Mouse (Mus musculus) embryonic facial prominence, embryonic 11.5 days (tissue): ENCODE data around the gene Nectin2. TPM values are rescaled to one million over a fixed set of nuclear protein-coding genes. Genes with fewer than 3 reads are reported as not detected.

Source experiments
- ATAC-seq: fragments of 200-750 bp; cut with Nextera tagmentation; replicated peaks from 2 replicates; pipeline ENCODE4 v1.8.0; 2017; ENCODE audit warnings: low read depth; ENCODE audit not compliant: insufficient number of reproducible peaks, low FRiP score, low TSS enrichment
- DNase-seq: peaks from one replicate; pipeline ENCODE4 v3.0.0-alpha.2; 2015; ENCODE audit warnings: low spot score
- H3K27ac ChIP-seq: fragments of 300-500 bp; sonication (generic); replicated peaks from 2 replicates; pipeline ENCODE4 v1.5.1; 2014; ENCODE audit warnings: mild to moderate bottlenecking, low read depth, low read length, control low read depth
- H3K27me3 ChIP-seq: fragments of 300-500 bp; sonication (generic); 2 replicates; pipeline ENCODE4 v1.6.1; 2014; ENCODE audit warnings: mild to moderate bottlenecking, low read length, moderate library complexity, mixed read lengths; ENCODE audit not compliant: control insufficient read depth, insufficient read depth
- H3K36me3 ChIP-seq: fragments of 300-500 bp; sonication (generic); replicated peaks from 2 replicates; pipeline ENCODE4 v1.6.1; 2014; ENCODE audit warnings: low read depth, mild to moderate bottlenecking, low read length, moderate library complexity, mixed read lengths; ENCODE audit not compliant: control insufficient read depth, insufficient read depth
- H3K4me1 ChIP-seq: fragments of 300-500 bp; sonication (generic); 2 replicates; pipeline ENCODE4 v1.6.1; 2014; ENCODE audit warnings: low read length, mixed read lengths; ENCODE audit not compliant: control insufficient read depth, insufficient read depth
- H3K4me2 ChIP-seq: fragments of 300-500 bp; sonication (generic); 2 replicates; pipeline ENCODE4 v1.6.1; 2014; ENCODE audit warnings: low read depth, mild to moderate bottlenecking, control low read depth, low read length, moderate library complexity
- H3K4me3 ChIP-seq: fragments of 300-500 bp; sonication (generic); 2 replicates; pipeline ENCODE4 v1.5.1; 2014; ENCODE audit warnings: low read depth, low read length, control low read depth
- H3K9ac ChIP-seq: fragments of 300-500 bp; sonication (generic); replicated peaks from 2 replicates; pipeline ENCODE4 v1.6.1; 2014; ENCODE audit warnings: mild to moderate bottlenecking, control low read depth, low read length
- H3K9me3 ChIP-seq: fragments of 300-500 bp; sonication (generic); replicated peaks from 2 replicates; pipeline ENCODE4 v1.6.1; 2016; ENCODE audit warnings: mild to moderate bottlenecking, low read length, inconsistent platforms, mixed read lengths; ENCODE audit not compliant: control insufficient read depth
- WGBS: fragments of 180-500 bp; shearing (Covaris S2); extraction: QIAGEN DNeasy Blood & Tissue Kit; methylation state at CpG from one replicate; pipeline ENCODE4 v1.1.7; 2014; 5-methylcytosine and 5-hydroxymethylcytosine counted together
- polyA plus RNA-seq: library from polyadenylated mRNA; unstranded; fragments of >200 nt; fragmentation: Nextera tagmentation; extraction: Ambion mirVana; gene quantifications from 2 replicates; pipeline ENCODE4 v1.2.1, GENCODE M21; 2014

Gene Nectin2
- polyA plus RNA-seq, 1 experiment from 2014 or later, result 69.8 TPM

- H3K27ac ChIP-seq, result 0 out of 2 replicates have a peak overlapping the region, but pooled peaks have one; percentile 20
- H3K4me1 ChIP-seq, result peaks cover 4% of the 10 kb centered on the region
- H3K36me3 ChIP-seq, result no peaks in the 10 kb centered on the region; the same call in 1 of the 2 replicates
- DNase-seq, result no peak
- 0 out of 2 replicates have a peak overlapping the region, but pooled peaks have one; percentile 1 for H3K9ac ChIP-seq
- WGBS, result 58% methylated on average over 14 of the region's 14 CpGs
- no peak overlapping the region for H3K4me3 ChIP-seq
- H3K9me3 ChIP-seq, result no peaks in the 10 kb centered on the region
- no peaks in the 10 kb centered on the region for H3K27me3 ChIP-seq
- no peak for ATAC-seq
- peak overlapping the region; percentile 7 for H3K4me2 ChIP-seq
Measured at GRCm38 (mm10) chr7:19744590-19745385, 5.5 kb downstream of the Nectin2 start.

- H3K4me2 ChIP-seq, result no peak overlapping the region
- no peaks in the 10 kb centered on the region; the same call in 1 of the 2 replicates for H3K36me3 ChIP-seq
- H3K9me3 ChIP-seq, result no peaks in the 10 kb centered on the region
- H3K27ac ChIP-seq, result no peak overlapping the region
- DNase-seq (no peak), ATAC-seq (no peak)
- H3K4me3 ChIP-seq, result no peak overlapping the region
- no peak overlapping the region for H3K9ac ChIP-seq
- 87% methylated on average over 6 of the region's 6 CpGs for WGBS
- peaks cover 4% of the 10 kb centered on the region for H3K4me1 ChIP-seq
- H3K27me3 ChIP-seq, result no peaks in the 10 kb centered on the region
Measured at GRCm38 (mm10) chr7:19743791-19744190, 6.5 kb downstream of the Nectin2 start.

DNA sequence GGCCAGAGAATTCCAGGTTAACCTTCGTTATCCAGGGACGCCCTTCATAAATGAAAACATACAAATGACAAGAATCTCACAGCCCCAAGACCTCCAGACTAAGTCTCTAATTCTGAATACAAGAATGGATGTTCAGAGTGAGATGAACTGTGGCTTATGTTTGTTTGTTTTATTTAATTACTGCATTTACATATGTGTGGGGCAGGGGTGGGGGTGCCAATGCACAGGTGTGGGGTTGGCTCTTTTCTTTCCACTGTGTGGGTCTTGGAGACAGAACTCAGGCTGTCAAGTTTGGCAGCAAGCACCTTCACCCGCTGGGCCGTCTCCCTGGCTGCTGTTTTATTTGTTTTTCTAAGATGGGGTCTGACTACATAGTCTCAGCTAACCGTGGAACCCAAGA, 7.8 kb downstream of the Nectin2 start:
- H3K4me1 ChIP-seq, result peaks cover 4% of the 10 kb centered on the region
- H3K4me2 ChIP-seq, result no peak overlapping the region

DNA sequence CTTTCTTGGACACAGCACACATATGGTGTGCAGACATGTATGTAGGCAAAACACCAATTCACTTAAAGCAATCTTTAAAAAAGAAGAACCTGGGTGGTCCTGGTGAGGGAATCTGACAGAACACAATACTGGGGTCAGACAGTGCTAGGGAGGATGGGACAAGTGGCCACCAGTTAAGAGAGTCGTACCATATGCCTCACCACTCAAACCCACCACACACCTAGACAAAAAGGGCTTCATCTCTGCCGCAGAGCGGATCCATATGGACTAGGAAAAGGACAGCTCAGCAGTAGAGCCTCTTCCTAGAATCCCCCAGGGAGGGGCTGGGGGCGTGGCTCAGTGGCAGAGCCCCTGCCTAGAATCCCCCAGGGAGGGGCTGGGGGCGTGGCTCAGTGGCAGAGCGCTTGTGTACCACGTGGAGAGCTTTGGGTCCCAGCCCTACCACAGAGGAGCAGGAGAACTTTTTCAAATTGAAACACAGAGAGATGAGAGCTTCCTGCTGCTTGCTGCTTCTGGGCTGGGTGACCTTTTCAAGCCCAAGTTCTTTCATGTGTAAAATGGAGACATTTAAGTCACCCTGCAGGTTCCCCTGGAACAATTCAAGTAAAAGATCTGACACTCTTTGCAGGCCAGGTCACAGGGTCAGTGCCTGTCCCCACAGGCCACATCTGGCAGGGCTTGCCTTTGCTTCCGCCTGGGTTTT, 8.8 kb downstream of the Nectin2 start:
- Histone ChIP-seq H3K4me2 (no peak overlapping the region), H3K4me3 (no peak overlapping the region), H3K9me3 (no peaks in the 10 kb centered on the region), H3K27ac (peak overlapping the region; percentile 49; the same call in 1 of the 2 replicates), H3K4me1 (peaks cover 4% of the 10 kb centered on the region), H3K27me3 (no peaks in the 10 kb centered on the region), H3K9ac (no peak overlapping the region), H3K36me3 (peaks cover 2% of the 10 kb centered on the region)
- no peak for DNase-seq
- peak; percentile 37; the same call in 1 of the 2 replicates for ATAC-seq
- 7% methylated on average over 8 of the region's 8 CpGs for WGBS

More for the DNA sequence above, 7.8 kb downstream of the Nectin2 start:
- H3K27ac ChIP-seq, result no peak overlapping the region
- H3K4me3 ChIP-seq, result no peak overlapping the region
- no peak for ATAC-seq
- WGBS, result 32% methylated on average over 5 of the region's 5 CpGs
- H3K36me3 ChIP-seq, result no peaks in the 10 kb centered on the region; the same call in 1 of the 2 replicates
- H3K27me3 ChIP-seq, result no peaks in the 10 kb centered on the region
- H3K9me3 ChIP-seq, result no peaks in the 10 kb centered on the region
- no peak overlapping the region for H3K9ac ChIP-seq
- no peak for DNase-seq

DNA sequence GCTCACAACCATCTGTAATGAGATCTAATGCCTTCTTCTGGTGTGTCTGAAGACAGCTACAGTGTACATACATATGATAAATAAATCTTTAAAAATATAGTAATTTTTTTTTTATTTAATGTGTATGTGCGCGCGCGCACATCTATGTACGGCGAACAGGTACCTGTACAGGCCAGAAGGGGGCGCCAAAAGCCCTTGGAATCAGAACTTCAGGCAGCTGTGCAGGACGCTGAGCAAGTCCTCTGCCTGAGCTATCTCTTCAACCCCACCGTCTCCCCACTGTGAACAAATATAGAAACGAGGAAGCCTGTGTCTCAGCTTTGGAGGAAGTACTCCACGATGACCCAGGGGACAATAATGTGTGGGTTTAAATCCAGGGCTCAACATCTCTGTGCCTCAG, 10.0 kb downstream of the Nectin2 start:
- Histone ChIP-seq H3K4me3 (no peak overlapping the region), H3K9ac (no peak overlapping the region), H3K4me1 (peaks cover 4% of the 10 kb centered on the region), H3K4me2 (no peak overlapping the region), H3K27ac (no peak overlapping the region), H3K36me3 (peaks cover 2% of the 10 kb centered on the region), H3K9me3 (no peaks in the 10 kb centered on the region), H3K27me3 (no peaks in the 10 kb centered on the region)
- DNase-seq, result no peak
- WGBS, result 90% methylated on average over 11 of the region's 11 CpGs
- ATAC-seq, result no peak

GRCm38 (mm10) chr7:19738771-19739170, 11.5 kb downstream of the Nectin2 start:
- no peaks in the 10 kb centered on the region for H3K27me3 ChIP-seq
- no peak overlapping the region for H3K9ac ChIP-seq
- H3K36me3 ChIP-seq, result peaks cover 5% of the 10 kb centered on the region
- ATAC-seq (no peak), DNase-seq (no peak)
- WGBS, result 91% methylated on average over 3 of the region's 3 CpGs
- no peak overlapping the region for H3K4me2 ChIP-seq
- no peak overlapping the region for H3K27ac ChIP-seq
- H3K9me3 ChIP-seq, result no peaks in the 10 kb centered on the region
- peaks cover 2% of the 10 kb centered on the region; the same call in 1 of the 2 replicates for H3K4me1 ChIP-seq
- H3K4me3 ChIP-seq, result no peak overlapping the region

DNA sequence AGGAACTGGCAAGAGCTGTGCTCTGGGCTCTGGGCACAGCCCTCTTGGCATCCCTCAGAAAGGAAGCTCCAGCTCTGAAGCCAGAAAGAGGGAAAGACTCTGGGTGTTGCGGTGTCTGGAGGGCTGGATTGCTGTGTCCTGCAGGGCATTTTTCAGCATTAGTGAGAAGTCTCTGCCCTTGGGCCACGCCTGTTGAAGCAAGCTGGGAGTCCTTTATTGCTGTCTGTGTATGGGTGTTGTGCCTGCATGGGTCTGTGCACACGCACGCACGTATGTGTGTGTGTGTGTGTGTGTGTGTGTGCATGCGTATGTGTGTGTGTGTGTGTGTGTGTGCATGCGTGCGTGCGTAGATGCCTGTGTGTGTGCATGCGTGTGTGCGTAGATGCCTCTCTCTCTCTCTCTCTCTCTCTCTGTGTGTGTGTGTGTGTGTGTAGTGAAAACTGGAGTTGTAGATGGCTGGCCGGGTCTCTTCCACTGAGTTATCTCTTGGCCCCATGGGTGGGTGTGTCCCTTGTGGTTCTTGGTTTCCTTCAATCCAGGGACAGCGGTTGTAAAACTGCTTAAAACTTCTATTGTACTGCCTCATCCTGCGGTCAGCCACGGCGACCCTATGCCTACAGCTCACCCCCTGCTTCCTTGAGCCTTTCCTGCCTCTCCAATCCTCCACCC, 13.8 kb downstream of the Nectin2 start:
- Histone ChIP-seq H3K27me3 (no peaks in the 10 kb centered on the region), H3K4me2 (no peak overlapping the region), H3K36me3 (peaks cover 10% of the 10 kb centered on the region), H3K9ac (no peak overlapping the region), H3K4me1 (0 out of 2 replicates have a peak, but pooled peaks cover 2% of the 10 kb centered on the region), H3K4me3 (no peak overlapping the region), H3K27ac (no peak overlapping the region), H3K9me3 (no peaks in the 10 kb centered on the region)
- 91% methylated on average over 16 of the region's 16 CpGs for WGBS
- no peak for DNase-seq
- ATAC-seq, result no peak
